Mouse (Mus musculus): ENCODE measurements at regions not wholly inside any gene's neighbourhood (a gene's known extent, or its start where the extent isn't known, plus 50 kb on each side); places are given as distances from the start of the nearest gene placed in this dataset.

- Histone ChIP-seq H3K4me3 (ENCODE audit: control insufficient read depth in 1 of 2, insufficient read depth in 1 of 2, low read depth in 2 of 2, low read length in 2 of 2) (no peak overlapping the region), H3K27me3 (ENCODE audit: control insufficient read depth in 1 of 2, insufficient read depth in 2 of 2, low read length in 2 of 2) (no peaks in the 10 kb centered on the region), H3K27ac (ENCODE audit: control insufficient read depth, low read depth, low read length) (no peak overlapping the region), H3K9me3 (replicated peaks; ENCODE audit: insufficient read depth, low read length) (no peaks in the 10 kb centered on the region), H3K9ac (ENCODE audit: control insufficient read depth, low read depth, low read length, poor library complexity, severe bottlenecking) (no peak overlapping the region), H3K79me2 (ENCODE audit: control insufficient read depth, insufficient read depth, low read length, poor library complexity) (no peaks in the 10 kb centered on the region), H3K36me3 (ENCODE audit: control insufficient read depth in 1 of 2, insufficient read depth in 2 of 2, low read length in 2 of 2) (no peaks in the 10 kb centered on the region), H3K4me1 (ENCODE audit: control insufficient read depth in 1 of 2, insufficient read depth in 2 of 2, low read length in 2 of 2) (no peaks in the 10 kb centered on the region)
- DNase-seq (ENCODE audit: low read depth, low spot score), result no peak
- TF ChIP-seq POLR2AphosphoS2 (IDR thresholded peaks at IDR 0.05; ENCODE audit: low read length) (no peak), MAFK (IDR thresholded peaks at IDR 0.05; ENCODE audit: borderline replicate concordance, low read depth, low read length) (no peak), CHD1 (IDR thresholded peaks at IDR 0.05; ENCODE audit: low read depth, low read length) (no peak), ELF1 (IDR thresholded peaks at IDR 0.05; ENCODE audit: low read depth, low read length) (no peak), E2F4 (IDR thresholded peaks at IDR 0.05; ENCODE audit: borderline replicate concordance, low read depth, low read length) (no peak), CHD2 (IDR thresholded peaks at IDR 0.05; ENCODE audit: low read length) (no peak), UBTF (IDR thresholded peaks at IDR 0.05; ENCODE audit: borderline replicate concordance, insufficient read depth, low read depth, low read length) (no peak), KAT2A (conservative IDR thresholded peaks at IDR 0.05; ENCODE audit: low read depth, low read length) (no peak), JUND (IDR thresholded peaks at IDR 0.05; ENCODE audit: low read depth, low read length) (no peak), POLR2A (IDR thresholded peaks at IDR 0.05; ENCODE audit: control insufficient read depth in 1 of 2, insufficient read depth in 1 of 2, low read depth in 1 of 2, low read length in 2 of 2, poor library complexity in 1 of 2) (no peak)
These were observed 438.2 kb upstream of the Map3k7 start for GRCm38 (mm10) chr4:31525638-31526207.

- Histone ChIP-seq H3K27me3 (ENCODE audit: control insufficient read depth in 1 of 2, insufficient read depth in 2 of 2, low read length in 2 of 2) (no peaks in the 10 kb centered on the region), H3K79me2 (ENCODE audit: control insufficient read depth, insufficient read depth, low read length, poor library complexity) (no peaks in the 10 kb centered on the region), H3K4me1 (ENCODE audit: control insufficient read depth in 1 of 2, insufficient read depth in 2 of 2, low read length in 2 of 2) (no peaks in the 10 kb centered on the region), H3K36me3 (ENCODE audit: control insufficient read depth in 1 of 2, insufficient read depth in 2 of 2, low read length in 2 of 2) (no peaks in the 10 kb centered on the region), H3K9me3 (replicated peaks; ENCODE audit: insufficient read depth, low read length) (no peaks in the 10 kb centered on the region), H3K27ac (ENCODE audit: control insufficient read depth, low read depth, low read length) (no peak overlapping the region), H3K9ac (ENCODE audit: control insufficient read depth, low read depth, low read length, poor library complexity, severe bottlenecking) (no peak overlapping the region), H3K4me3 (ENCODE audit: control insufficient read depth in 1 of 2, insufficient read depth in 1 of 2, low read depth in 2 of 2, low read length in 2 of 2) (no peak overlapping the region)
- TF ChIP-seq MXI1 (IDR thresholded peaks at IDR 0.05; ENCODE audit: low read depth, low read length), result no peak
- no peak for TF ChIP-seq CHD1 (IDR thresholded peaks at IDR 0.05; ENCODE audit: low read depth, low read length)
- no peak for TF ChIP-seq GABPA (IDR thresholded peaks at IDR 0.05; ENCODE audit: low read depth, low read length)
- TF ChIP-seq RCOR1 (IDR thresholded peaks at IDR 0.05; ENCODE audit: low read depth, low read length), result no peak
- no peak for TF ChIP-seq ELF1 (IDR thresholded peaks at IDR 0.05; ENCODE audit: low read depth, low read length)
- no peak for TF ChIP-seq POLR2AphosphoS2 (IDR thresholded peaks at IDR 0.05; ENCODE audit: low read length)
- TF ChIP-seq RAD21 (IDR thresholded peaks at IDR 0.05; ENCODE audit: low read depth, low read length), result no peak
- no peak for TF ChIP-seq SMC3 (IDR thresholded peaks at IDR 0.05; ENCODE audit: low read depth, low read length)
- TF ChIP-seq NRF1 (IDR thresholded peaks at IDR 0.05; ENCODE audit: insufficient read depth, low read depth, low read length, poor library complexity, severe bottlenecking), result no peak
- TF ChIP-seq ZMIZ1 (IDR thresholded peaks at IDR 0.05; ENCODE audit: low read depth, low read length), result no peak
- TF ChIP-seq TBP (IDR thresholded peaks at IDR 0.05; ENCODE audit: low read depth, low read length), result no peak
- TF ChIP-seq GATA1 (IDR thresholded peaks at IDR 0.05; ENCODE audit: low read depth, low read length), result no peak
- TF ChIP-seq TCF12 (IDR thresholded peaks at IDR 0.05; ENCODE audit: low read depth, low read length), result no peak
- no peak for TF ChIP-seq NELFE (IDR thresholded peaks at IDR 0.05; ENCODE audit: low read depth, low read length)
- DNase-seq (ENCODE audit: low read depth, low spot score), result no peak
These were observed 427.1 kb upstream of the Map3k7 start for GRCm38 (mm10) chr4:31536811-31537210.

All from MEL (cell line).